Mouse (Mus musculus): ENCODE results near the gene Gm45208. TPM values are rescaled to one million over a fixed set of nuclear protein-coding genes. Genes with fewer than 3 reads are reported as not detected.
A peak's percentile ranks its signal among the peaks of the same experiment; 100 is the strongest.

The Gm45208 gene
- total RNA-seq, 2 experiments from 2014 or later = not detected

GRCm38 (mm10) chrX:7772766-7773165, 50.7 kb downstream of the Gm45208 start:
- DNase-seq = no peak

- no peak for DNase-seq
Observed at GRCm38 (mm10) chrX:7775501-7776205, 53.6 kb downstream of the Gm45208 start.

- DNase-seq = peak; percentile 27 to 71
Observed at GRCm38 (mm10) chrX:7776329-7777082, 54.5 kb downstream of the Gm45208 start.

GRCm38 (mm10) chrX:7778450-7779244, 56.6 kb downstream of the Gm45208 start:
- no peak for DNase-seq

GRCm38 (mm10) chrX:7779294-7779693, 57.2 kb downstream of the Gm45208 start:
- no peak for DNase-seq

Other genes with a start within 250 kb of the Gm45208 start
- gene Foxp3, start 148.6 kb upstream of the Gm45208 start, total RNA-seq (2021) = under 1 TPM in 1 of 2 experiments, not detected in 1; 0.28 TPM
- 1 to 10 TPM; 3.6 to 4.5 TPM for gene Ppp1r3f, start 148.0 kb upstream of the Gm45208 start, total RNA-seq (2021)
- 10 to 100 TPM; 10.5 to 12.5 TPM for gene Ccdc22, start 116.7 kb upstream of the Gm45208 start, total RNA-seq (2021)
- not detected for gene Cacna1f, start 115.2 kb upstream of the Gm45208 start, total RNA-seq (2021)
- 1 to 10 TPM; 2.2 to 4.1 TPM for gene Syp, start 83.8 kb upstream of the Gm45208 start, total RNA-seq (2021)
- gene Prickle3, start 65.0 kb upstream of the Gm45208 start, total RNA-seq (2021) = 10 to 100 TPM; 21.1 to 21.5 TPM
- gene Plp2, start 50.9 kb upstream of the Gm45208 start, total RNA-seq (2021) = 10 to 100 TPM; 41.3 to 57.6 TPM
- 10 to 100 TPM; 25.2 to 27.9 TPM for gene Magix, start 41.0 kb upstream of the Gm45208 start, total RNA-seq (2021)
- 10 to 100 TPM; 17.8 to 20.1 TPM for gene Gpkow, start 25.1 kb upstream of the Gm45208 start, total RNA-seq (2021)
- 10 to 100 TPM; 29.9 to 51.4 TPM for gene Wdr45, start 7.9 kb upstream of the Gm45208 start, total RNA-seq (2021)
- 1 to 10 TPM; 5.1 to 5.3 TPM for gene Praf2, start 6.2 kb downstream of the Gm45208 start, total RNA-seq (2021)
- gene Ccdc120, start 28.7 kb downstream of the Gm45208 start, total RNA-seq (2021) = under 1 TPM; 0.59 to 0.67 TPM
- gene Tfe3, start 40.3 kb downstream of the Gm45208 start, total RNA-seq (2021) = 10 to 100 TPM; 12.6 to 13.0 TPM
- 10 to 100 TPM; 20.5 to 22.9 TPM for gene Gripap1, start 67.5 kb downstream of the Gm45208 start, total RNA-seq (2021)
- under 1 TPM; 0.15 to 0.57 TPM for gene Kcnd1, start 100.0 kb downstream of the Gm45208 start, total RNA-seq (2021)
- 10 to 100 TPM; 19.3 to 23.4 TPM for gene Otud5, start 119.1 kb downstream of the Gm45208 start, total RNA-seq (2021)
- gene Pim2, start 156.0 kb downstream of the Gm45208 start, total RNA-seq (2021) = 1 to 10 TPM; 2.2 to 4.3 TPM
- 10 to 100 TPM; 10.6 to 17.3 TPM for gene Slc35a2, start 161.8 kb downstream of the Gm45208 start, total RNA-seq (2021)
- gene Pqbp1, start 177.0 kb downstream of the Gm45208 start, total RNA-seq (2021) = 10 to 100 TPM; 21.3 to 23.5 TPM
- gene Timm17b, start 177.1 kb downstream of the Gm45208 start, total RNA-seq (2021) = 10 to 100 TPM; 47.2 to 49.7 TPM
- not detected for gene Gm10491, start 185.6 kb downstream of the Gm45208 start, total RNA-seq (2021)
- not detected for gene Gm10490, start 187.3 kb downstream of the Gm45208 start, total RNA-seq (2021)
- under 1 TPM in 1 of 2 experiments, not detected in 1; 0.12 TPM for gene Pcsk1n, start 197.6 kb downstream of the Gm45208 start, total RNA-seq (2021)
- not detected for gene Eras, start 206.4 kb downstream of the Gm45208 start, total RNA-seq (2021)
- 10 to 100 TPM; 10.4 to 11.3 TPM for gene Hdac6, start 225.6 kb downstream of the Gm45208 start, total RNA-seq (2021)